Mouse (Mus musculus) ES-E14 (cell line): ENCODE measurements at regions not wholly inside any gene's neighbourhood (a gene's known extent, or its start where the extent isn't known, plus 50 kb on each side); places are given as distances from the start of the nearest gene placed in this dataset.

Source experiments
- DNase-seq: peaks from one replicate; pipeline ENCODE4 v3.0.0-alpha.2; 2013; ENCODE audit warnings: low read depth, low spot score
- H3K27ac ChIP-seq: 2 replicates; pipeline ENCODE4 v1.5.1; 2012; ENCODE audit warnings: low read depth, mild to moderate bottlenecking, low read length, moderate library complexity, mixed read lengths; ENCODE audit not compliant: poor library complexity, insufficient read depth, severe bottlenecking
- H3K36me3 ChIP-seq: 2 replicates; pipeline ENCODE4 v1.6.1; 2012; ENCODE audit warnings: mild to moderate bottlenecking, low read length, moderate library complexity, mixed read lengths; ENCODE audit not compliant: control insufficient read depth, poor library complexity, insufficient read depth, severe bottlenecking
- H3K4me1 ChIP-seq, 2 experiments: fragments of 150-350 bp in 1 of 2; sonication (generic) in 1 of 2; 2 replicates each; pipeline ENCODE4 v1.6.1; 2012; ENCODE audit warnings: low read length in 2 of 2, mild to moderate bottlenecking in 1 of 2, mixed read lengths in 1 of 2; ENCODE audit not compliant: control insufficient read depth in 2 of 2, insufficient read depth in 2 of 2, poor library complexity in 1 of 2
- H3K4me3 ChIP-seq, 2 experiments: fragments of 150-350 bp in 1 of 2; sonication (generic) in 1 of 2; 2 replicates each; pipeline ENCODE4 v1.5.1; 2012; ENCODE audit warnings: low read length in 2 of 2, low read depth in 1 of 2, mild to moderate bottlenecking in 1 of 2, mixed read lengths in 1 of 2; ENCODE audit not compliant: insufficient read depth in 1 of 2, poor library complexity in 1 of 2, severe bottlenecking in 1 of 2
- H3K9ac ChIP-seq: 2 replicates; pipeline ENCODE4 v1.6.1; 2012; ENCODE audit warnings: low read depth, mild to moderate bottlenecking, low read length, mixed read lengths; ENCODE audit not compliant: poor library complexity, insufficient read depth, severe bottlenecking
- H3K9me3 ChIP-seq: fragments of 150-350 bp; sonication (generic); 2 replicates; pipeline ENCODE4 v1.6.1; 2012; ENCODE audit warnings: low read depth, mild to moderate bottlenecking, low read length; ENCODE audit not compliant: control insufficient read depth, insufficient read depth
- CHD2 ChIP-seq: IDR thresholded peaks from 2 replicates; pipeline ENCODE4 v1.6.1; 2014; ENCODE audit warnings: mild to moderate bottlenecking, low read depth, low read length, inconsistent platforms
- HCFC1 ChIP-seq: IDR thresholded peaks from 2 replicates; pipeline ENCODE4 v1.6.1; 2012; ENCODE audit warnings: low read length, inconsistent platforms, borderline replicate concordance; ENCODE audit not compliant: insufficient read depth
- MAFK ChIP-seq: IDR thresholded peaks from 2 replicates; pipeline ENCODE4 v1.6.1; 2014; ENCODE audit warnings: mild to moderate bottlenecking, low read depth, low read length, inconsistent platforms; ENCODE audit not compliant: insufficient read depth
- ZC3H11A ChIP-seq: IDR thresholded peaks from 2 replicates; pipeline ENCODE4 v1.6.1; 2012; ENCODE audit warnings: low read depth, mild to moderate bottlenecking, inconsistent platforms, low read length, borderline replicate concordance
- ZNF384 ChIP-seq: IDR thresholded peaks from 2 replicates; pipeline ENCODE4 v1.6.1; 2012; ENCODE audit warnings: low read depth, low read length, inconsistent platforms
- in situ Hi-C, 2 experiments: fragments of 600-800 bp; cut with MboI; formaldehyde crosslinking; loops; one replicate each; pipeline ENCODE4 v1.15.1; 2025; ENCODE audit warnings: low sequenced_read_pairs in 2 of 2, inconsistent platforms in 1 of 2; ENCODE audit not compliant: unreplicated experiment in 2 of 2

DNA sequence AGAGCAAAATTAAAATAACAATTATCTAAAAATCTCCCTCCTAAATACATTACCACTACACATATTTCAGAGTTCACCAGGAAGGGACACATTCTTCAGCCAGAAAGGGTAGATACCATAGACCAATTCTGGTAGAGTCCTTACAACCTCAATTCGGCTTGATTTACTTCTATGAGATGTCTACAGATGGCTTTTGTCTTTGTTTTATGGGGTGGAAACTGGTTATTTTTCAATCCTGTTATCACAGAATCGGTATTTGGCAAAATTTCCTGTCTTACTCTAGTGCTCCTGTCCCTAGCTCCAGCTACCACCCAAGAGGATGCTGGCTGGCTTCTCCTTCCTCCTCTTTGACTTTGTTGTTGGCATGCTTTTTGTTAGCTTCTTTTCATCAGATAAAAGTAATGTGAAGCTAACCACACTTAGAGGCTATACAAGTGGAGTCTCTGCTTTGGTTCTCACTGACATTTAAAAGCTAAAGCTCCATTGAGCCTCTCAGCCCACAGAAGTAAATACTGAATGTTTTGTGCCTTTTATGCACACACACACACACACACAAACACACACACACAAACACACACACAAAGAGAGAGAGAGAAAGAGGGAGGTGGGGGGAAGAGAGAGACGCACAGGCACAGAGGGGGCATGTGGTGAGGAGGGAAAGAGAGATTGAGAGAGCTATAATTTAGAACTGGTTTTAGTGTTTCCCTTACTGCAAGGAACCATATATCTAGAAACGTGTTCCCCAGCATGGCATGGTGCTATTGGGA lies 109.1 kb downstream of the Gm815 start:
- H3K9ac ChIP-seq = no peak overlapping the region
- in situ Hi-C loops = no loop called here
- no peak for DNase-seq
- H3K27ac ChIP-seq = no peak overlapping the region
- H3K9me3 ChIP-seq = no peaks in the 10 kb centered on the region
- H3K4me3 ChIP-seq = no peak overlapping the region
- no peaks in the 10 kb centered on the region for H3K36me3 ChIP-seq
- TF ChIP-seq ZC3H11A (no peak), ZNF384 (no peak), CHD2 (no peak), MAFK (no peak), HCFC1 (no peak)
- no peaks in the 10 kb centered on the region for H3K4me1 ChIP-seq

DNA sequence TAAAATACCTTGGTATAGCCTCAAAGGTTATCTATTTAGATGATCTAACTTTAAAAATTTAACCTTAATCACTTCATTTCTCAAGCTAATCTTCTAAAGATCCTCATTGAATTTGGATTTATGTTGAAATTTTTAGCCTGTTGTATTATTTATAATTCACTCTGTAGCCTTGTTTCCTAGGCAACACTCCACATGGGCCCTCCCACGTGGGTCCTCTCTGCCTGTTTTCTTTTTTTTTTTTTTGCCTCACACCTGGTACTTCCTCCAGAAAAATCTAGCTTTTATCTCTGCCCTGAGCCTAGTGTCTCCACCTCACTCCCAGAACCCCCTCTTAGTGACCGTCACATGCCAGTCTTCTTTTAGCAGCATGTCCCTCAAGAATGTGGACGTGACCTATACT lies 113.9 kb downstream of the Gm815 start:
- Histone ChIP-seq H3K4me3 (no peak overlapping the region), H3K27ac (no peak overlapping the region), H3K36me3 (no peaks in the 10 kb centered on the region), H3K9me3 (no peaks in the 10 kb centered on the region), H3K4me1 (no peaks in the 10 kb centered on the region), H3K9ac (no peak overlapping the region)
- no peak for DNase-seq
- TF ChIP-seq CHD2 (no peak), HCFC1 (no peak), ZNF384 (no peak), MAFK (no peak), ZC3H11A (no peak)
- in situ Hi-C loops = no loop called here

DNA sequence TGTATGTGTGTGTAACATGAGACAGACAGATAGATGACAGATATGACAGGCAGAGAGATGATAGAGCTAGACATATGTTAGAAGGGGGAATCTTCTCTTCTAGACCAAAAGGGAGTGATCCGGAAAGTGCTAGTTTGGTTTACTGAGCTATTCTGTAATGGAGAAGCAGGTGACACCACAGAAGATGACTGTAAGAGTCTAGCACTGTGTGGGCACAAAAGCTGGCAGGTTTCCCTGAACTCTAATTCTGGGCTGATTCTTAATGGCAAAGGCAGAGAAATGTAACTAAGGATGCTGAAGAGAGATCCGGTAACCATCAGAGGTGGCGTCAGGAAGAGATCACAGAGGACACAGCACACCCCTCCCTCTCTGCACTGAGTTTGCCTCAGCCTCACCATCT lies 136.2 kb downstream of the Gm815 start:
- Histone ChIP-seq H3K9ac (no peak overlapping the region), H3K9me3 (no peaks in the 10 kb centered on the region), H3K27ac (no peak overlapping the region), H3K4me3 (no peak overlapping the region), H3K4me1 (no peaks in the 10 kb centered on the region), H3K36me3 (no peaks in the 10 kb centered on the region)
- TF ChIP-seq CHD2 (no peak), HCFC1 (no peak), ZNF384 (no peak), ZC3H11A (no peak), MAFK (no peak)
- in situ Hi-C loops = no loop called here
- DNase-seq = no peak

DNA sequence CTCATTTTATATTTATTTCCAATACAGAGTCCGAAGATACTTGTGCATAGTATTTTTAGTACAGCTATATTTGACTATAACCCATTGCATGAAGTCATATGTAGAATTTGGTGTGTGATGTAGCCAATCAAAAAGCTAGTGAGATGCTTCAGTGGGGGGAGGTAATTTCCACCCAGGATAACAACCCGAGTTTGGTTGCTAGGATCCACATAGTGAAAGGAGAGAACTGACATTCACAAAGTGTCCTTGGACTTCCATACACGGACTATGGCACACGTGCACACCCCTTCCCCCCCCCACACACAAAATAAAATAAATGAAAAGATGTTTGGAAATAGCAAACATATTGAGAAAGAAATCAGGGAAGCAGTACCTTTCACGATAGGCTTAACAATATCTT lies 137.2 kb downstream of the Gm815 start:
- in situ Hi-C loops = no loop called here
- Histone ChIP-seq H3K9me3 (no peaks in the 10 kb centered on the region), H3K4me3 (no peak overlapping the region), H3K27ac (no peak overlapping the region), H3K9ac (no peak overlapping the region), H3K4me1 (no peaks in the 10 kb centered on the region), H3K36me3 (no peaks in the 10 kb centered on the region)
- no peak for DNase-seq
- TF ChIP-seq ZC3H11A (no peak), HCFC1 (no peak), CHD2 (no peak), MAFK (no peak), ZNF384 (no peak)

DNA sequence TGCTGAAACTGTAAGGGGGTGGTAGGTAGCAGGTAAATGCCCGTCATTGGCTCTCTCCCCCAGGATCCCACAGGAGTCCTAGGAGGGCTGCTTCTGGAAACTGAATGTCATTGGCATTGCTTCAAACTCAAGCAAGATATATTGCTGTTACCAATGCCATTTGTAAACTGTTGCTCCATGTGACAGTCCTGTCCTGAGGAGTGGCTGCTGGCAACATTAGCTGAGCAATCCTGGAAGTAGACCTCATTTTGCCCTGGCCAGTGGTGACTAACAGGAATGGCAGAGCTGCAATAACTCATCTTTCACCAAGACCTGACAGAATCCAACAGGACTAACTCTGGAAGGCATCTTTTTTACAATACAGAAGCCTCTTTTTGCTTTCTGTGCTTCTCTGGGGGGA lies 143.2 kb downstream of the Gm815 start:
- no peak overlapping the region for H3K27ac ChIP-seq
- no peaks in the 10 kb centered on the region for H3K36me3 ChIP-seq
- no peak overlapping the region for H3K9ac ChIP-seq
- H3K4me1 ChIP-seq = no peaks in the 10 kb centered on the region
- in situ Hi-C loops = no loop called here
- no peak overlapping the region for H3K4me3 ChIP-seq
- no peaks in the 10 kb centered on the region for H3K9me3 ChIP-seq
- DNase-seq = no peak
- TF ChIP-seq ZC3H11A (no peak), ZNF384 (no peak), MAFK (no peak), CHD2 (no peak), HCFC1 (no peak)
